Mouse (Mus musculus): Measurements from ENCODE around the gene Cxadr. TPM values are rescaled to one million over a fixed set of nuclear protein-coding genes. Genes with fewer than 3 reads are reported as not detected.
"Not testable (repeated sequence)": the region's sequence is repeated elsewhere in the genome, so short reads cannot be mapped to it uniquely, and the experiment has no call there.

Gene Cxadr
- polyA plus RNA-seq, 1 experiment from 2014 or later, result 37.7 TPM

DNA sequence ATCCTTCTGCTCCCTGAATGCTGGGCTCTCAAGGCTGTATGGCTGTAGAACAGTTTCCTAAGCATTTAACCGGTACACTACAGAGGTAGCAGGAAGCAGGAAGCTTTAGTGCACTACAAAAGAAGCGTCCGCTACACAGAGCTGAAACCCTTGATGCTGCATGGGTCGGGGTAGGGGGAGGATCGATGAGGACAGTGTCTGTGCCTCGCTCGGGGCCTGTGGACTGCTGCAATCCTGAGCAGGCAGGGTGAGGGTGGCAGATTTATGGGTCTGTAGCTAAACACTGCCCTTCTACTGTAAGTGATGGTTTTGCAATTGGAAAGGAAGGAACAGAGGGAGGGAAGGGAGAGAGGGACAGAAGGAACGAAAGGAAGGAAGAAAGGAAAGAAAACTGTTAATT, 35.9 kb downstream of the Cxadr start:
- no peak for ATAC-seq (ENCODE audit: insufficient number of reproducible peaks, insufficient read depth, low FRiP score, low TSS enrichment)
- H3K27me3 ChIP-seq, result no peaks in the 10 kb centered on the region
- H3K27ac ChIP-seq, result no peak overlapping the region
- no peak overlapping the region for H3K9ac ChIP-seq
- no peak overlapping the region for H3K4me2 ChIP-seq (replicated peaks)
- WGBS, result 77% methylated on average over 8 of the region's 8 CpGs
- peaks cover 40% of the 10 kb centered on the region for H3K36me3 ChIP-seq
- no peaks in the 10 kb centered on the region for H3K9me3 ChIP-seq
- H3K4me3 ChIP-seq, result no peak overlapping the region
- peaks cover 3% of the 10 kb centered on the region; the same call in 1 of the 2 replicates for H3K4me1 ChIP-seq

DNA sequence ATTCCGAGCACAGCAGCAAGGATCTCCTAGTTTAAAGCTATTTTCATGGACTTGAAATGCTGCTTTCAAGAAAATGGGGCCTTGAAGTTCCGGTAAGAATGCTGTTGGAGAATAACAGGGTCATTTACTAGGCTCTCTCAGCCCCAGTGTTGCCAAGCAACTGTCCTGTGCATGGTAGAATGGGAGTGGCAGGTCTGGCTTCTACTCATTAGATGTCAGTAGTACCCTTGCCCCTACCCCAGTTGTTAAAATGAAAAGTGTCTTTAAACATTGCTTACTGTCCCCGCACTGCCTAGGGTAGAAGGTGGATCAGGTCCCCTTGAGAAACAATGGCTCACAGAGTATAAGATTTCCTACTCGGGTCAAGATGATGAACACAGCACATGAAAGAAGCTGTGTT, 40.1 kb downstream of the Cxadr start:
- Histone ChIP-seq H3K9ac (no peak overlapping the region), H3K9me3 (no peaks in the 10 kb centered on the region), H3K4me1 (peaks cover 12% of the 10 kb centered on the region), H3K4me2 (replicated peaks) (no peak overlapping the region), H3K4me3 (no peak overlapping the region), H3K27me3 (no peaks in the 10 kb centered on the region), H3K27ac (no peak overlapping the region), H3K36me3 (0 out of 2 replicates have a peak, but pooled peaks cover 6% of the 10 kb centered on the region)
- WGBS, result 75% methylated on average over 4 of the region's 4 CpGs
- ATAC-seq (ENCODE audit: insufficient number of reproducible peaks, insufficient read depth, low FRiP score, low TSS enrichment), result no peak

GRCm38 (mm10) chr16:78342767-78343166, 41.5 kb downstream of the Cxadr start:
- H3K9ac ChIP-seq, result no peak overlapping the region
- no peak overlapping the region for H3K27ac ChIP-seq
- 93% methylated on average over 5 of the region's 5 CpGs for WGBS
- H3K9me3 ChIP-seq, result no peaks in the 10 kb centered on the region
- H3K36me3 ChIP-seq, result 0 out of 2 replicates have a peak, but pooled peaks cover 6% of the 10 kb centered on the region
- no peak for ATAC-seq (ENCODE audit: insufficient number of reproducible peaks, insufficient read depth, low FRiP score, low TSS enrichment)
- no peak overlapping the region for H3K4me3 ChIP-seq
- H3K27me3 ChIP-seq, result no peaks in the 10 kb centered on the region
- peaks cover 12% of the 10 kb centered on the region for H3K4me1 ChIP-seq
- no peak overlapping the region for H3K4me2 ChIP-seq (replicated peaks)

DNA sequence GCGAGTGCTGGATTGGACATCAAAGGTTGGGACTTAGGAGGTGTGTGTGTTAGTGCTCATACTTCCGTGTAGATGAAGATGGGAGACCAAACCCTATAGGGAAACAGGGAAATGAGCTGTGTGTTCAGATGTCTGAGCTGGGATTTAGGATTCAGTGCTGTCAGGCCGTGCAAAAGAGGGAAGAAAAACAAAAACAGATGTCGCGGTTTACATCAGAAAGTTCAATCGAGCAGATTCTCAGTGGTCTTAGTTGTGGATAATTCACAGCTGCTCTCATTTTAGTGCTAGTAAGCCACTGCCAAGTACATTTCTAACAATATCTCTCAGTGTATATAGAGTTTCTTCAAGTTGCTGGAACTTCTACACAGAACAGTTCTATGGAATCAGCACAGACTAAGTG, 42.5 kb downstream of the Cxadr start:
- Histone ChIP-seq H3K9me3 (no peaks in the 10 kb centered on the region), H3K36me3 (0 out of 2 replicates have a peak, but pooled peaks cover 8% of the 10 kb centered on the region), H3K4me2 (replicated peaks) (no peak overlapping the region), H3K27ac (peak overlapping the region; percentile 59), H3K4me1 (peaks cover 12% of the 10 kb centered on the region), H3K4me3 (no peak overlapping the region), H3K9ac (no peak overlapping the region), H3K27me3 (no peaks in the 10 kb centered on the region)
- ATAC-seq (ENCODE audit: insufficient number of reproducible peaks, insufficient read depth, low FRiP score, low TSS enrichment), result no peak
- WGBS, result 33% methylated on average over 6 of the region's 6 CpGs

GRCm38 (mm10) chr16:78346662-78347327, 45.5 kb downstream of the Cxadr start:
- Histone ChIP-seq H3K4me3 (no peak overlapping the region), H3K9me3 (no peaks in the 10 kb centered on the region), H3K27ac (no peak overlapping the region), H3K9ac (no peak overlapping the region), H3K4me2 (replicated peaks) (no peak overlapping the region), H3K36me3 (peaks cover 9% of the 10 kb centered on the region; the same call in 1 of the 2 replicates), H3K4me1 (peaks cover 9% of the 10 kb centered on the region), H3K27me3 (no peaks in the 10 kb centered on the region)
- WGBS, result 64% methylated on average over 2 of the region's 2 CpGs
- no peak for ATAC-seq (ENCODE audit: insufficient number of reproducible peaks, insufficient read depth, low FRiP score, low TSS enrichment)

- no peak overlapping the region for H3K27ac ChIP-seq
- H3K4me1 ChIP-seq, result peaks cover 9% of the 10 kb centered on the region
- H3K4me2 ChIP-seq (replicated peaks), result no peak overlapping the region
- H3K9me3 ChIP-seq, result no peaks in the 10 kb centered on the region
- no peak overlapping the region for H3K4me3 ChIP-seq
- H3K36me3 ChIP-seq, result peaks cover 9% of the 10 kb centered on the region; the same call in 1 of the 2 replicates
- no peak overlapping the region for H3K9ac ChIP-seq
- WGBS, result 78% methylated on average over 13 of the region's 13 CpGs
- no peak for ATAC-seq (ENCODE audit: insufficient number of reproducible peaks, insufficient read depth, low FRiP score, low TSS enrichment)
- no peaks in the 10 kb centered on the region for H3K27me3 ChIP-seq
These were observed 46.1 kb downstream of the Cxadr start for GRCm38 (mm10) chr16:78347328-78347926.

GRCm38 (mm10) chr16:78357757-78358156, 56.5 kb downstream of the Cxadr start:
- H3K36me3 ChIP-seq, result peaks cover 29% of the 10 kb centered on the region
- no peak overlapping the region for H3K4me2 ChIP-seq (replicated peaks)
- no peak overlapping the region for H3K27ac ChIP-seq
- no peak for ATAC-seq (ENCODE audit: insufficient number of reproducible peaks, insufficient read depth, low FRiP score, low TSS enrichment)
- H3K4me3 ChIP-seq, result no peak overlapping the region
- WGBS, result 94% methylated on average over 3 of the region's 3 CpGs
- no peaks in the 10 kb centered on the region for H3K4me1 ChIP-seq
- no peak overlapping the region for H3K9ac ChIP-seq
- H3K9me3 ChIP-seq, result no peaks in the 10 kb centered on the region
- no peaks in the 10 kb centered on the region for H3K27me3 ChIP-seq

DNA sequence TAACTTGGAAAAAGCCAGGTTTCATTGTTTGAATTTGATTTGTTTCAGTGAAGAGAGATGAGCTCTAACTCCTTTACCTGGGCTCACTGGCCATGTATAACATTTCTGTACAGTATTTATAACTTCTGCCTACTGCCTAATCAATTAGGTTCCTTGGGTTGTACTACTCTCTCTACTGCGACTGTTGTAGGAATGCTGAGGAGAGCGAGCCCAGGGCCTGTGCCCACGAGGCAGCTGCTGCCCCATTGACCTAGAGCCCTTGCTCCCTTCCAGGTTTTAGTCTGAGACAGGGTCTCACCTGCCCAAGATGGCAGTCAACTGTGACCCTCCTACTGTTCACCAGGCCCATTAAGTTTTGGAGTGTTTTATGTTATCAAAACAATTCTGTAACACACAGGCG, 60.2 kb downstream of the Cxadr start:
- ATAC-seq (ENCODE audit: insufficient number of reproducible peaks, insufficient read depth, low FRiP score, low TSS enrichment), result no peak
- H3K36me3 ChIP-seq, result peaks cover 41% of the 10 kb centered on the region
- H3K9me3 ChIP-seq, result no peaks in the 10 kb centered on the region
- H3K4me2 ChIP-seq (replicated peaks), result no peak overlapping the region
- H3K4me1 ChIP-seq, result no peaks in the 10 kb centered on the region
- H3K27ac ChIP-seq, result no peak overlapping the region
- H3K9ac ChIP-seq, result no peak overlapping the region
- no peak overlapping the region for H3K4me3 ChIP-seq
- no peaks in the 10 kb centered on the region for H3K27me3 ChIP-seq
- WGBS, result 91% methylated on average over 4 of the region's 4 CpGs

DNA sequence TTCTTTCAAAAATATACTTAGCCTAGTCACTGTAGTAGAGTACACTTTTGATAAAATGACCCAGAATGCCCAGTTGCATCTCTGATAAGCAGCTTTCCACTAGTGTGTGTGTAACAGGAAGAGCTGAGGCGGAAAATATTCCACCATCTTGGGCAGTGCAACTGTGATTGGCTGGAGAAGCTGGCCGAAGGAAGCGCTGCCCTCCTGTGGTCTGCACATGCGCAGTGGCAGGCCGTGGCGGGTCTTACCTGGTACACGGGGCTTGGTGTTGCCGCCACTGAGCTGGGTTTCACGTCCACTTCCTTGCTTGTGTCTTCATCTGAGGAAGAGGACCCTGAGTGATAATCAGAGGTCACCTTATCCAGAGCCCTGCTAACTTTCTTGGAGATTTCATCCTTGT, 63.3 kb downstream of the Cxadr start:
- not testable (repeated sequence) for H3K9me3 ChIP-seq; H3K4me1 ChIP-seq; H3K27ac ChIP-seq; H3K9ac ChIP-seq; H3K4me2 ChIP-seq (replicated peaks); ATAC-seq (ENCODE audit: insufficient number of reproducible peaks, insufficient read depth, low FRiP score, low TSS enrichment); H3K27me3 ChIP-seq; H3K4me3 ChIP-seq
- H3K36me3 ChIP-seq, result peaks cover 50% of the 10 kb centered on the region
- 89% methylated on average over 9 of the region's 9 CpGs for WGBS

DNA sequence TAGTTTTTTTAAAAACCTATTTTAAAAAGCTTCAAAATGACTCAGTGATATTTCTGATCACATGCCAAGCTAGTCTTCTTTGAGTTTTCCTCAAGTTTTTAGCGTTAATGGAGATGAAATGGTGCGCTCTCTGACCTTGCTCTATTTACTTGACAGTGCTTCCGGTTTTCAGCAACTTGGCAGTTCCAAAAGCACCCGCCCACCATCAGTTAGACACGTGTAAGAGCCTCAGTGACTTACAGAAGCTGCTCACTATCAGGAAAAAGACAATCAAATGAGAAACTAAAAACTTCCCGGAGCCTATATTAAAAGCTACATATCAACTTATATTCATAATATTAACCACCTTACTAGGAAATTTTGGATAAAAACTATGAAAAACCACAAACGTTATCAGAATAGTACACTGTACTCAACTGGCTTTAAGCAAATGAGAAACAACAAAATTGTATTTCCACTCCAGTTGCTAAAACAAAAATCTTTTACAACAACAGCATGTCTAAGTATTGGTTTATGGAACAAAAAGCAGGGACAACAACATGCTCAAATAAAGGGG, 70.3 kb downstream of the Cxadr start:
- 84% methylated on average over 7 of the region's 7 CpGs for WGBS
- Histone ChIP-seq H3K36me3 (peaks cover 36% of the 10 kb centered on the region), H3K9ac (no peak overlapping the region)

GRCm38 (mm10) chr16:78372786-78373185, 71.5 kb downstream of the Cxadr start:
- H3K4me3 ChIP-seq, result no peak overlapping the region
- no peak for ATAC-seq (ENCODE audit: insufficient number of reproducible peaks, insufficient read depth, low FRiP score, low TSS enrichment)
- 80% methylated on average over 5 of the region's 5 CpGs for WGBS
- no peak overlapping the region for H3K27ac ChIP-seq
- peaks cover 27% of the 10 kb centered on the region for H3K36me3 ChIP-seq
- H3K4me1 ChIP-seq, result peaks cover 5% of the 10 kb centered on the region
- no peaks in the 10 kb centered on the region for H3K27me3 ChIP-seq
- H3K9ac ChIP-seq, result no peak overlapping the region
- H3K9me3 ChIP-seq, result no peaks in the 10 kb centered on the region
- no peak overlapping the region for H3K4me2 ChIP-seq (replicated peaks)

More for the DNA sequence above, 70.3 kb downstream of the Cxadr start:
- no peaks in the 10 kb centered on the region for H3K9me3 ChIP-seq
- no peak for ATAC-seq (ENCODE audit: insufficient number of reproducible peaks, insufficient read depth, low FRiP score, low TSS enrichment)
- peaks cover 5% of the 10 kb centered on the region for H3K4me1 ChIP-seq
- no peaks in the 10 kb centered on the region for H3K27me3 ChIP-seq
- H3K4me3 ChIP-seq, result no peak overlapping the region
- H3K4me2 ChIP-seq (replicated peaks), result no peak overlapping the region
- no peak overlapping the region for H3K27ac ChIP-seq

DNA sequence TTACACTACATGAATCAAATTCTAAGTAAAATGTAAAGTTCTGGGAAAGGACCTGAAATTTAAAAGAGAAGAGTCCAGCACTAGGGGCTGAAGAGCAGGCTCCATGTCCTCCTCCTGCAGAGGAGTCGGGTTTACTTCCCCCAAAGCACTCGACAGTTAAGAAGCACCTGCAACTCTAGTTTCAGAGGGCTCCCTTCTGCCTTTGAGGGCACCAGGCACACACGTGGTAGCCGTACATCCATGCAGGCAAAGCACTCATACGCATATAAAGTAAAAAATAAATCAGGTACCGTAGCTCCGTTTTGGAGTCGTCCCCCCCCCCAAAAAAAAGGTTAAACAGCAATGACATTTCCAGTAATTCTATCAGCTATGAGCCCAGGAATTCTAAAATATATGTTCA, 72.5 kb downstream of the Cxadr start:
- H3K4me1 ChIP-seq, result peaks cover 5% of the 10 kb centered on the region
- no peak overlapping the region for H3K9ac ChIP-seq
- H3K27ac ChIP-seq, result no peak overlapping the region
- no peak for ATAC-seq (ENCODE audit: insufficient number of reproducible peaks, insufficient read depth, low FRiP score, low TSS enrichment)
- H3K9me3 ChIP-seq, result no peaks in the 10 kb centered on the region
- no peaks in the 10 kb centered on the region for H3K27me3 ChIP-seq
- H3K4me3 ChIP-seq, result no peak overlapping the region
- no peak overlapping the region for H3K4me2 ChIP-seq (replicated peaks)
- WGBS, result 74% methylated on average over 8 of the region's 8 CpGs
- H3K36me3 ChIP-seq, result peaks cover 18% of the 10 kb centered on the region

All from embryonic facial prominence, embryonic 12.5 days (tissue).